Mouse (Mus musculus): ENCODE measurements around the gene Pom121. TPM values are rescaled to one million over a fixed set of nuclear protein-coding genes. Genes with fewer than 3 reads are reported as not detected.

The Pom121 gene
- 21.7 and 45.5 TPM in 2 replicates for polyA plus RNA-seq (2012; rRNA removed)

DNA sequence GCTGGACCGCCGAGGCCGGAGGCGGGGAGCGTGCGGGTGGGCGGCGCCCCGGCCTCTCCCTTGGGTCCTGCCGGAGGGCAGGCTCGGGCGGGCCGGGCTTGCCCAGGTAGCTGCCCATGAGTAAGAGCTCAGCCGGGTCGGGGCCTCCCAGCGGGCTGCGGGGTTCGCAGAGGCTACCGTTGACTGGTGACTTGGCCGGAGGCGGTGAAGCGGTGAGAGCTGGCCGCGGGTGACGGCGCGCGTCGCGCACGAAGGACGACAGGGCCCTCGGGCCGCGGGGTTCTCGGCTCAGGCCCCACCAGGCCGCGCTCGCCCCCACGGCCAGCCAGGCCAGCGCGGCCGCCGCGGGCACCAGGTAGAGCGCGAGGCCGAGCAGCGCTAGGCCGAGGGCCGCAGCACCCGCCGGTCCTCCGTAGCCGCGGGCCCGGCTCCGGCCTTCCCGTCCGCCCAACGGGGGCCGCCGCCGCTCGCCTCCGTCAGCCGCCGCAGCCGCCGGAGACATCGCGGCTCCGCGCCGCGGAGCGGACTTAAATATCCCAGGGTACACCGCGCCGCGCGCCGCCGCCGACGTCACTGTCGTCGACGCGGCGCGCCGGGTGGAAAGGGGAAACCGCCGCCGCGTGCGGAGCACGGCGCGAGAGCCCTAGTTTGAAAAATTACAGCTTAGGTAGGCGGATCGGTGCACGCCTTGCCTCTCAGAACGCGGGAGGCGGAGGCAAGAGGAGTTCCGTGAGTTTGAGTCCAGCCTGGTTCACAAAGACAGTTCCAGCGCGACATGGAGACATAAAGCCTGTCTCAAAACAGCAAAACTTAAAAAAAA lies at the start of gene Pom121:
Gene Pom121 (minus strand): TSS at position 543 of the 820 bp plus-strand sequence.
- peak; percentile 96 for TF ChIP-seq POLR2A (IDR thresholded peaks at IDR 0.05; ENCODE audit: borderline replicate concordance, extremely low read depth, insufficient read depth, insufficient read length, poor library complexity, severe bottlenecking)
- no peak for TF ChIP-seq CTCF (IDR thresholded peaks at IDR 0.05; ENCODE audit: borderline replicate concordance, extremely low read depth, insufficient read depth, insufficient read length)
- peak; percentile 95 for DNase-seq (ENCODE audit: low read depth)

DNA sequence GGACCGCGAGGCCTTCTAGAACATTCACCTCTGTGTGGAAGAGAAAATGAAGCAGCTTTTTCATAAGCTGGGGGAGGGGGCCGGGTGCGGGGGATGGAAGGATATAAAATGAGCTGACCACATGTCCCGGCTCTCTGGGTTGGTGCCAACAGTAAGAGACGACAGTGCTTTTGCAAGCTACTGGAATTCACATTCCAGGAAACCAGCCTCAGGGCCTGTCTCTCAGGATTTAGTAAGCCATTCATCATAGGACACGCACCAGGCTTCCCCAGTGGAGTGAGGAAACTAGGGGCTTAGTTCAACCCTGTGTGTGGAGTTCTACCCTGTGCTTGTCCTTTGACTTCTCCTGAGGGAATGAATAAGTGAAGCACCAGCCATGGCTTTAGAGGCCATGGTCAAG lies 48.1 kb upstream of the Pom121 start:
- no peak for TF ChIP-seq POLR2A (IDR thresholded peaks at IDR 0.05; ENCODE audit: borderline replicate concordance, extremely low read depth, insufficient read depth, insufficient read length, poor library complexity, severe bottlenecking)
- TF ChIP-seq CTCF (IDR thresholded peaks at IDR 0.05; ENCODE audit: borderline replicate concordance, extremely low read depth, insufficient read depth, insufficient read length): no peak
- DNase-seq (ENCODE audit: low read depth): peak; percentile 13

DNA sequence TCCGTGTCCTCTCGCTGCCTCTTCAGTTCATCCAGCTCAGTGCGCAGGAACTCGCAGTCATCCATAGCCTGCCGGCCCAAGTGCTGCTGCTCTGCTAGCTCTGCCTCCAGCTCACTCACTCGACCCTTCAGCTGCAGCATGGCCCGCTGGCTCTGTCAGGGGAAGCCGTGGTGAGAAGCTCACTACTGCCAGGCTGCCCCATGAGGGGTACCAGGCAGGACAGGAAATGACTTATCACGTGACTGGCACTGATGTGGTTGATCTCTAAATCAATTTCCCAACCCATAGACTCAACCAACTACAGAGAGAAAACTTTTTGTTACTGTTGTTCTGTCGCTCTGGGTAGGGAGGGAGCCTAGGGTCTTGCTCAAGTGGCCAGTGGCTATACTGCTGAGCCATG lies 40.7 kb upstream of the Pom121 start:
- TF ChIP-seq POLR2A (IDR thresholded peaks at IDR 0.05; ENCODE audit: borderline replicate concordance, extremely low read depth, insufficient read depth, insufficient read length, poor library complexity, severe bottlenecking) (no peak), CTCF (IDR thresholded peaks at IDR 0.05; ENCODE audit: borderline replicate concordance, extremely low read depth, insufficient read depth, insufficient read length) (no peak)
- DNase-seq (ENCODE audit: low read depth): no peak

DNA sequence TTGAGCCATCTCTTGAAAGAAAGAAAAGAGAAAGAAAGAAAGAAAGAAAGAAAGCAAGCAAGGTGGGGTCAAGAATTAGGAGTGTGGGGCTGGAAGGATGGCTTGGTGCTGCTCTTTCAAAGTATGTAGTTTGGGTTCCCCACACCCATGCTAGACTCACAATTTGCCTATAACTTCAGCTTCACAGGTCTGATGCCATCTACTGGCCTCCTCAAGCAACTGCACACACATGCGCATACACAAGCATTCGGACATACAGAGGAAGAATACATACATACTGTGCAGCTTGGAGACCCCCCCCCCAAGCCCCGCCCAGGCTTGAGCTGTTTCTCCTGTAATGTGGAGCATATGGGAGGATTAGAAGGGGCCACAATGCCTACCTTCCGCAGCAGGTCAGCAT lies 39.5 kb upstream of the Pom121 start:
- no peak for DNase-seq (ENCODE audit: low read depth)
- TF ChIP-seq POLR2A (IDR thresholded peaks at IDR 0.05; ENCODE audit: borderline replicate concordance, extremely low read depth, insufficient read depth, insufficient read length, poor library complexity, severe bottlenecking) (no peak), CTCF (IDR thresholded peaks at IDR 0.05; ENCODE audit: borderline replicate concordance, extremely low read depth, insufficient read depth, insufficient read length) (no peak)

DNA sequence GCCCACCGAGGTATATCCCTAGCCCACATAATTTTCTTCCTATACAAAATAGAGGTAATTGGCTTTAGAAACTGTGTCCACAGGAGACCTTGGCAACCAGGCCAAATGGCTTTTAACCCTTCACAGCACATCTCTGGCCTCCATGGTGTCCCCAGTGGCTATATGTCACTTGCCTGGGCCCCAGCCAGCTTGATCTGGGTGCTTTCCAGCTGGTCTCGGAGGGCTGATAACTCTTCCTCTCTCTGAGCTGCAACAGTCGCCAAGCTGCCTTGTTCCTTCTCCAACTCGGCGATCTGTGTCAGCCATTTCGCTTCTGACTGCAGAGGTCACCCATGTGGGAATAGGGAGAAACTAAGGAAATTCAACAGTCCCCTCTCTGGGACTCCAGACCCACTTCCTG lies 36.8 kb upstream of the Pom121 start:
- no peak for DNase-seq (ENCODE audit: low read depth)

DNA sequence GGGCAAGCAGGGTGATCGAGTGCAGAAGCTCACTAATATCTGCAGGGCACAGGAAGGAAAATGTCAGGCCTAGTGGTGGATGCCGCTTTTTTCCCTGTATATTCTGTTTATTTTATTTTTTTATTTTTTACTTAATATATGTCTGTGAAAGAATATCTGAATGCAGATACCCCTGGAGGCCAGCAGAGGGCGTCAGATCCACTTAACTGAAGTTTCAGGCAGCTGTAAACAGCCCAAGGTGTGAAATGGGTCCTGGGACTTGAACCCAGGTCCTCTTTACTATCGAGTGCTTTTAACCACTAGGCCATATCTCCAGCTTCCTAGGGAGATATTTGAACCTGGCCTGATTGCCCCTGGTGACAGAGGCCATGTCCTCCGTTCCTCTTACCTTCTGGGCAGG lies 34.4 kb upstream of the Pom121 start:
- peak; percentile 23 for DNase-seq (ENCODE audit: low read depth)
- TF ChIP-seq POLR2A (IDR thresholded peaks at IDR 0.05; ENCODE audit: borderline replicate concordance, extremely low read depth, insufficient read depth, insufficient read length, poor library complexity, severe bottlenecking) (no peak), CTCF (IDR thresholded peaks at IDR 0.05; ENCODE audit: borderline replicate concordance, extremely low read depth, insufficient read depth, insufficient read length) (peak; percentile 58; the same call in 1 of the 2 replicates)

More for the DNA sequence above, 36.8 kb upstream of the Pom121 start:
- TF ChIP-seq CTCF (IDR thresholded peaks at IDR 0.05; ENCODE audit: borderline replicate concordance, extremely low read depth, insufficient read depth, insufficient read length) (no peak), POLR2A (IDR thresholded peaks at IDR 0.05; ENCODE audit: borderline replicate concordance, extremely low read depth, insufficient read depth, insufficient read length, poor library complexity, severe bottlenecking) (no peak)

DNA sequence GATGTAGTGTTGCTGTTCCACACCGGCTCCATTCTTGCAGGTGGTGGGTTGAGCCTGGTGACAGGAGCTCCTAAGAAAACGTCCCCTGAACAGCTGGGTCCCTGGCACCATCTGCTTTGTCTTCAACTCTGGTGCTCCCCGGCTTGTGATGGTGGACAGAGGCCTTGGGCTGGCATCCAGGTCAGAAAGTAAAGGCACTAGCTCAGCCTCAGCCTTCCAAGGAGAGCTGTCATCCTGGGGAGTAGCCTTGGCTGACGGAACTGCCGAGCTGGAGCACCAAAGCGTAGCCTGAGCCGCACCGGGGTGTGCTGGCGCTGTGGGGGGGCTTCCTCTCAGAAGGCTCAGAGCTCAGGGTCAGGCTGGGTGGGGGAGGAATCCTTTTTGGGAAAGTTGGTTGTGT lies 15.9 kb upstream of the Pom121 start:
- DNase-seq (ENCODE audit: low read depth): no peak
- TF ChIP-seq CTCF (IDR thresholded peaks at IDR 0.05; ENCODE audit: borderline replicate concordance, extremely low read depth, insufficient read depth, insufficient read length): no peak

DNA sequence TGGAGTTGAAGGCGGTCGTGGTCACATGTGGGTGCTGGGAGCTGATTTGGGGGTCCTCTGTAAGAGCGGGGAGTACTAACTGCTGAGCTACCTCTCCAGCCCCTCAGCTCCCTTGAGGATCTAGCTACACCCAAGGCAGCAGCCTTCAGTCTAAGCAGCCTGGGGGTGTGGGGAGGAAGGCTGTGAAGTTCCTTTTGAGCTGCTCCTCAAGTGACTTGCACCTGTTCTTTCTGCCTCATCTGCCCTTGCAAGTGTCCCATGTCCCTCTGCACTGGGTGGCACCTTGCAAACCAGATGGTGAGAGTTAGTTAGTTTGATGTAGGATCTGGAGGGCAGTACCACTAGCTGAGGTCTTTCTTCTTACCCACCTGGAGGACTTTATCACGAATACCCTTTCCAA lies 13.8 kb upstream of the Pom121 start:
- DNase-seq (ENCODE audit: low read depth): no peak
- TF ChIP-seq POLR2A (IDR thresholded peaks at IDR 0.05; ENCODE audit: borderline replicate concordance, extremely low read depth, insufficient read depth, insufficient read length, poor library complexity, severe bottlenecking) (no peak), CTCF (IDR thresholded peaks at IDR 0.05; ENCODE audit: borderline replicate concordance, extremely low read depth, insufficient read depth, insufficient read length) (no peak)

DNA sequence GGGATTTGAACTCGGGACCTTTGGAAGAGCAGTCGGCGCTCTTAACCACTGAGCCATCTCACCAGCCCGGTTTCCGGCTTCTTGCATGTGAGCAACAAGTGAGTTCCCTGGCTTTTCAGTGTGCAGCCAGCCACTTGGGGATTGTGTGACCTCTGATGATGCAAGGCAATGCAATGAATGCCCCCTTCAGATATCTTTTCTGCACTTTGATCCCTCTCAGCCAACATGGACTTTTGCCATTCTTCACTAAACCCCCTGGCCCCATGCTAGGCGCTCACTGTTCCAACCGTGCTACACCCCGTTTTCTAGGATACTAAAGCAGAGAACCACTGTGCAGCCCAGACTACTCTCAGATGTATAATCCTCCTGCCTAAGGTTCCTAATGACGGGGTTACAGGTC lies 11.1 kb upstream of the Pom121 start:
- DNase-seq (ENCODE audit: low read depth): no peak
- TF ChIP-seq POLR2A (IDR thresholded peaks at IDR 0.05; ENCODE audit: borderline replicate concordance, extremely low read depth, insufficient read depth, insufficient read length, poor library complexity, severe bottlenecking) (no peak), CTCF (IDR thresholded peaks at IDR 0.05; ENCODE audit: borderline replicate concordance, extremely low read depth, insufficient read depth, insufficient read length) (no peak)

DNA sequence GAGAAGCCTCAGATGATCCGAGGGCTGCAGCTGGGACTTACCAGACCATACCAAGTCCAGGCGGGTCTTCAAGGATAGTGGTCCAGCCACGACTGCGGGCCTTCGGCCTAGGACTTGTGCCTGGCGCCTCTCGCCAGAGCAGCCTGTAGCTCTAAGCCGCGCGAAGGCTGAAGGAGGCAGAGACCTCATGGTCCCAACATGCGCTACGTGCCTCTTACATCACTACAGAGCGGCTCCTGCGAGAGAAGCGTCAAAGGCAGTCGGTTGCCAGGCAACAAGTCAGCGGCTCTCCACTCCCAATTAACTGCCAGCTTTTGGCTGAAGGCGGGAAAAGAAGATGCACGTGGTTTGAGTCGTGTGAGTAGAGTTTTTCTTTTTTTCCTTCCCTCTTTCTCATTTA lies 10.3 kb upstream of the Pom121 start:
- DNase-seq (ENCODE audit: low read depth): peak; percentile 86
- no peak for TF ChIP-seq POLR2A (IDR thresholded peaks at IDR 0.05; ENCODE audit: borderline replicate concordance, extremely low read depth, insufficient read depth, insufficient read length, poor library complexity, severe bottlenecking)
- TF ChIP-seq CTCF (IDR thresholded peaks at IDR 0.05; ENCODE audit: borderline replicate concordance, extremely low read depth, insufficient read depth, insufficient read length): no peak

DNA sequence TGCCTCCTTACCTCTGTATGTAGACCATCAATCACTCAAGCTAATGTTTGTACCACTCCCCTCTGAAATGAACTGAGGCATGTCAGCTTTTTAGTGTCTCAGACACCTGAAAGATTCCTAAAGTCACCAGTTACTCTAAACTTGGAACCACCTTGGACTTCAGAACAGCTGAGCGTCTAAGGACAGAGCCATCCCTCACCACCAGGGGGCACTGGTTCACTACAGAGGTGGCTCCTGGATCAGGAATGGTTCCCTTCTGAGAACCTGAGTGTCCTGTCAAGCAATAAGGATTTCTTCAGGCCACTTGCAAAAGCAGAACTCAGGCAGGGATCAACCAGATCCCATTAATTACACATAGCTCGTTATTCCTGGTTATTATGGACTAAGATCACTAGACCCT lies 5.9 kb upstream of the Pom121 start:
- DNase-seq (ENCODE audit: low read depth): peak; percentile 84
- TF ChIP-seq CTCF (IDR thresholded peaks at IDR 0.05; ENCODE audit: borderline replicate concordance, extremely low read depth, insufficient read depth, insufficient read length): peak; percentile 92
- TF ChIP-seq POLR2A (IDR thresholded peaks at IDR 0.05; ENCODE audit: borderline replicate concordance, extremely low read depth, insufficient read depth, insufficient read length, poor library complexity, severe bottlenecking): no peak

DNA sequence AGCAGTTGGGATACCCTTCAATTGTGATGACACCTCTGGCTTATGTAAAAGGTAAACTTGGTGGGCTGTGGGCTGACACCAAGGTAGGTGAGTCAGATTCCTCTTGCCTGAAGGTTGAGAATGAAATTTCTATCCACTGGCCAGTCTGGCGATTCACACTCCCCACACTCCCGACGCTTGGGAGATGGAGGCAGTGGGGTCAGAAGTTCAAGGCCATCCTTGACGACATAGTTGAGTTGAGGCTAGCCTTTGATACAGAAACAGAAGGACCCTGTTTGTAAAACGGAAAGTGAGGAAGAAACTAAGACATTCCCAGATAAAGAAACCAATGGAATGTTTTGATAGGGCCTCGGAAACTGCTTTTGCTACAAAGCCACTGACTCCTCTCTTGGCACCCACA lies 5.0 kb upstream of the Pom121 start:
- DNase-seq (ENCODE audit: low read depth): no peak
- no peak for TF ChIP-seq CTCF (IDR thresholded peaks at IDR 0.05; ENCODE audit: borderline replicate concordance, extremely low read depth, insufficient read depth, insufficient read length)
- no peak for TF ChIP-seq POLR2A (IDR thresholded peaks at IDR 0.05; ENCODE audit: borderline replicate concordance, extremely low read depth, insufficient read depth, insufficient read length, poor library complexity, severe bottlenecking)
